Mouse (Mus musculus): ENCODE data around the gene Wipf1.

- TF ChIP-seq CTCF (IDR thresholded peaks at IDR 0.05; ENCODE audit: control insufficient read depth, insufficient read depth, insufficient read length) (no peak), CEBPB (IDR thresholded peaks at IDR 0.05; ENCODE audit: low read depth) (peak; percentile 56), MAX (IDR thresholded peaks at IDR 0.05) (no peak), FOSL1 (IDR thresholded peaks at IDR 0.05; ENCODE audit: insufficient read depth, low read length, poor library complexity, severe bottlenecking) (no peak)
These were observed 23.4 kb upstream of the Wipf1 start for GRCm38 (mm10) chr2:73552926-73553325.

All from C2C12 (cell line).